Mouse (Mus musculus) left cerebral cortex, adult 18-20 months (tissue): Measurements from ENCODE around the gene Gtpbp2. TPM values are rescaled to one million over a fixed set of nuclear protein-coding genes. Genes with fewer than 3 reads are reported as not detected.
A peak's percentile ranks its signal among the peaks of the same experiment; 100 is the strongest.

ENCODE experiments used
- DNase-seq, 2 experiments: peaks; one replicate each; pipeline ENCODE4 v3.0.0; 2021 to 2022; ENCODE audit warnings: low spot score in 2 of 2, mixed read lengths in 1 of 2
- total RNA-seq, 2 experiments: library from RNA; stranded (reverse); gene quantifications; 2 replicates each; pipeline ENCODE4 v1.2.3; 2021

The Gtpbp2 gene
- total RNA-seq, 2 experiments from 2014 or later = 102 to 116 TPM

DNA sequence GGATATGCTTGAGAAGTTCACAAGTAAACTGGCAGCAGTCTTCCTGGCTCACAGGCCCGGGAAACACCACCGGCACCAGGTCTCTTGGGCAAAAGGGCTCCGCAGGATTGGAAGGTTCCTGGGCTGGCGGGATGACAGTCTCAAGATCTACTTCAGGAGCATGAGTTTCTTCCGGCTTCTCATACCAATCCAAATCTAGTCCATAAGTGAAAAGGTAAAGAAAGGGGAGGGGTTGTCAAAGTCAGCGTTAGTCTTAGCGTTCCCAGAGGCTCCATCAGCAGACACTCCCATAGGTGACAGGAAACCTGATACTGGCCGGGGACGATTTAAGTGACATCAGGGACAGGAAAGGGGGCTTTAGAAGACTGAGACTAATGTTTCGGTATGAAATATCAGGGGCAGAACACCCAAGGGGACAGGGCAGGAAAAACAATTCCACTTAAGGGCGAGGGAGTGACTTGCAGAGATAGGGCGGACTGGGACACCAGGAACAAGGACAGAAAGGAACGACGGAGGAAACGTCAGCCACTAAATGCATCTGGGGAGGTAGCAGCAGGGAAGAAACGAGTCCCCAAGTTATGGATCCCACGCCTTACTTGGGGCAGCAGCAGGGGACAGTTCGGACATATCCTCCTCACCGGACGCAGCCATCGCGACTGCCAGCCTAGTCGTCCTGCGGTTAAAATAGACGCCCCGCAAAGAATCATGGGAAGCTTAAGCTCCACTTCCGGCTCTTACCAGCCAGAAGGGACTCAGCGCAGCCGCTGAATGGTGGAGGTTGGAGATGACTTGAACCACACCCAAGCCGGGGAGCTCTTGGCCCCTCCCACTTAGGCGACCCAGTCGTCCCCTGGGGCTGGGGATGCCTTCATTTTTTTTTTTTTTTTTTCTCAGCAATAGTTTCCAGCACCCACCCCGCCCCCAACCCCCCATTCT lies 7.7 kb upstream of the Gtpbp2 start, which contains the start of gene Mad2l1bp:
TSS of gene Mad2l1bp (minus strand) at position 707 of the 936 bp plus-strand sequence.
- DNase-seq = peak; percentile 88 to 89

GRCm38 (mm10) chr17:46154336-46154735 lies 6.5 kb upstream of the Gtpbp2 start:
- no peak for DNase-seq

DNA sequence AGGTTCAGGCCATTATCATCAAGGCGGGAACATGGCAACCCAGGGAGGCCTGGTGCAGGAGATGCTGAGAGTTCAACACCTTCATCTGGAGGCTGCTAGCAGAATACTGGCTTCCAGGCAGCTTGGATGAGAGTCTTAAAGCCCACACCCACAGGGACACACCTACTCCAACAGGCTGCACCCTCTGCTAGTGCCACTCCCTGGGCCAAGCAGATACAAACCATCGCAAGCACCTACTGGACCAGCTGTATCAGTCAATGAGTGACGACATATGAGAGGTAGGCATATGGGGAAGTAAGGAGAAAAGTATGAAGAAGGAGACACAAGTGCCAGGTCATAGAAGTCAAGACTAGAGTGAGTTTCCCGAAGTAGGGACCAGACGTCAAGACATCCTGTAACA lies 4.2 kb upstream of the Gtpbp2 start:
- DNase-seq = no peak

DNA sequence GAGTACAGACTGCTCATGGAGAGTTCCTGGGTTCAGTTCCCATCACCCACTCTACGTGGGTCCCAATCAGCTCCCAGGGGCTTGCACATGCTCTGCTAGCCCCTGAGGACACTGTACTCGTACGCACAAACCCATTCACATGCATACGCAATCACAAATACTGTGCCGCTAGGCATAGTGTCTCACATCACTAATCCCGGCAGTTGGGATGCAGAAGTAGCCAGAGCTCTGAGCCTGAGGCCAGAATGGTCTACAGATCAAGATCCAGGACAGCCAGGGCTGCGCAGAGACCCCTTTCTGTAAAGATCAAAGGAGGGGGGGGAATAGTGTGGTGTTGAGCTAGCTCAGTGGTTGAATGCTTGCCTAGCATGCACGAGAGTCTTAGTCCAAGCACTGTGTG lies 3.7 kb upstream of the Gtpbp2 start:
- no peak for DNase-seq

DNA sequence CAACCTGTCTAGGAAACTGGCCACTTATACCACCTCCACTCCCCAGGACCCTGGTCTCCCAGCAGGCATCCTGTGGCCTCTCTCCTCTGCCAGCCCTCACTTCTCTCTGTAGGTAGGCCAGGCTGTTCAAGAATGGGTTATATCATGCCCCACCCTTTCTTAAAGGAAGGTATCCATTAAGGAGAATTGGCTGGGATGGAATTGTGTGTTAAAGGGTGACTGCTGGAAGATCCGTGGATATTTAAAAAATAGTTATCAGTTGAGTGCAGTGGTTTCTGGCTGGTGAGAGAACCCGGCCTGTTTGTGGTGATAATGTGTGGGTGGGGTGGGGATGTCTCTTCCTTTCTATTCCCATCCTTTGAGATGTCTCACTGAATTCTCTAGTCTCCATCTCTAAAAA lies 1.6 kb upstream of the Gtpbp2 start:
- DNase-seq = no peak

- DNase-seq = peak; percentile 79 to 83
Observed at GRCm38 (mm10) chr17:46160090-46160662, 656 bp upstream of the Gtpbp2 start.

- peak in 1 of 2 experiments; percentile 14 for DNase-seq
Observed at GRCm38 (mm10) chr17:46161179-46161578, 347 bp downstream of the Gtpbp2 start.

GRCm38 (mm10) chr17:46161710-46162109 lies 878 bp downstream of the Gtpbp2 start:
- DNase-seq = no peak

- DNase-seq = no peak
Observed at GRCm38 (mm10) chr17:46162551-46162950, 1.7 kb downstream of the Gtpbp2 start.

DNA sequence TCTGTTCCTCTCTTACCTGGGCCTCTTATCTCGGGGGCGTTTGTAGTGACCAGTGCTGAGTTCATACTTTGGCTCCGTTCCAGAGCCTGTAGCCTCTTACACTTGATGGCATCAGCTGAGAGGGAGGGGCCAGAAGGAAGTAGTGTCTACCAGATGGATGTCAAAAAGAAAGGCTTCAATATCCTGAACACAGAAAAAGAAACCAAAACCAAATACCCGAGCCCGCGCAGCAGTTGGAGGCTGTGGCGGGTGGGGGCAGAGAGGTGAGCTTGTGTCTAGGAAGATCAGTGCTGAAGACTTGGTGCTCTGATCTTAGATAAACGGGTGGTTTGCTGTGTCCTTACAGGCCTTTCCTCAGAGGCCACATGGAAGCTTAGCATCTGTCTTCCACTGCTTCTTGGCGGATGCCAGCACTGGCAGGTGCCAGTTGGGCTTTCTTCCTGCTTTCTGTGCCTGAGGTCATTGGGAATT lies 2.2 kb downstream of the Gtpbp2 start:
- DNase-seq = no peak

- no peak for DNase-seq
Observed at GRCm38 (mm10) chr17:46164301-46164700, 3.5 kb downstream of the Gtpbp2 start.

- DNase-seq = no peak
Observed at GRCm38 (mm10) chr17:46164791-46165190, 4.0 kb downstream of the Gtpbp2 start.

GRCm38 (mm10) chr17:46165460-46165859 lies 4.6 kb downstream of the Gtpbp2 start:
- no peak for DNase-seq

GRCm38 (mm10) chr17:46166270-46166669 lies 5.4 kb downstream of the Gtpbp2 start:
- DNase-seq = no peak

DNA sequence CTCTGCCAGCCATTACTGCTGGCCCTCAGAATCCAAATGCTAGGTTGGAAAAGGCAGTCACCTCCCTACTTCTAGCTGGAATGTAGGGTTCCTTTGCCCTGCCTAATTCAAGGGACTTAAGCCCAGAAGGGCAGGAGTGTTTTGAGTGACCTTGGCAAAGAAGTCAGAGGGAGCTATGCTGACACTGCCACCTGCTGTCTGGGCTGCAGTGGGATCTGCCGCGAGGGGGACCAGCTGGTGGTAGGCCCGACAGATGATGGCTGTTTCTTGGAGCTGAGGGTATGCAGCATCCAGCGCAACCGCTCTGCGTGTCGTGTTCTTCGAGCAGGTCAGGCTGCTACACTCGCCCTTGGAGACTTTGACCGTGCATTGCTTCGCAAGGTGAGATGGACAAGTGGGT lies 6.2 kb downstream of the Gtpbp2 start:
- DNase-seq = no peak

DNA sequence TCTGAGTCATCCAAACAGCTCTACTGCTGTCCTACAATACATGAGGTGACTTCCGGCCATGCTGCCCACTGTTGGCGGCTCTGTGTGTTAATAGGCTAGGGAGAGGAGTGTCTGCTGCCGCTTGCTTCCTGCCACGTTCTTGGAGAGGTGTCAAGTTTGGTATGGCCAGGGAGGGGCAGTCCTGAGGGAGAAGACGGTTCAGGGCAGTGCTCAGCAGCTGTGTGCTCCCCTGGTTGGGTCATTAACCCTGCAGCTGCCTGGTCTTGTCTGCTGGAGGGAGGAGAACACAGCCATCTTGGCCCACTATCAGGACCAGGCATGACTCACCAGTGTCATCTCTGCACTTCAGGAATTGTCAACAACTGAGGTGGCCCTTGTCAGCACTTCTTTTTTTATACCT lies 7.5 kb downstream of the Gtpbp2 start:
- DNase-seq = no peak

GRCm38 (mm10) chr17:46168768-46169167 lies 7.9 kb downstream of the Gtpbp2 start:
- DNase-seq = no peak

GRCm38 (mm10) chr17:46170538-46170937 lies 9.7 kb downstream of the Gtpbp2 start:
- no peak for DNase-seq

DNA sequence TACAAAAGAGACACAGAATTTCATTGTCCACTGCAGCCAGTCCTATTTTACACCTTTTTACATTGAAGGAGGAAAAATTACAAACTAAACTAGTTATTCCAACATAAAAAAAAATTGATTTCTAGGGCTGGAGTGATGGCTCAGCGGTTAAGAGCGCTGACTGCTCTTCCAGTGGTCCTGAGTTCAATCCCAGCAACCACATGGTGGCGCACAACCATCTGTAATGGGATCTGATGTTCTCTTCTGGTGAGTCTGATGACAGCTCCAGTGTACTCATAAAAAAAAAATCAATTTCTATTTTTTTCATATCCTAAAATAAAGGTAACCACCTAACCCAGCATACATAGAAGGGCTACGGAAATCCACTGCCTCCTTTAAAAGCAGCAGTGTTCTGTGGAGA lies 21.4 kb downstream of the Gtpbp2 start:
- DNase-seq = no peak

DNA sequence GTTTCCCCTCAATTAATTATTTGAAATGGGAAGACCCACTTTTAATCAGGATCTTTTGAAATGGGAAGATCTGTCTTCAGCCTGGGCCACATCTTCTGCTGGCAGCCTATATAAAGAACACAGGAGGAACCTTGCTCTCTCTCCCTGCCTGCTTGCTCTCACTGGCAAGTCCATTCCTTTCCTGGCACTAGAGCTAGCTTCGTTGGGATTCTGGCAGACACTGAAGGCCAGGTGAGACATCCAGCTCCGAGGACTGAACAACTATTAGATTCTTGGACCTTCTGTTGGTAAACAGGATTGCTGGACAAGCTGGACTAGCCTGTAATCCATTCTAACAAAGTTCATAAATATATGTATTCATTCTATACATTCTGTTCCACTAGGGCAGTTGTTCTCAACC lies 28.0 kb downstream of the Gtpbp2 start:
- DNase-seq = no peak

GRCm38 (mm10) chr17:46201151-46201550 lies 40.3 kb downstream of the Gtpbp2 start:
- no peak for DNase-seq

GRCm38 (mm10) chr17:46202421-46203071 lies 41.7 kb downstream of the Gtpbp2 start, which contains the start of the genes Polh and Xpo5:
Gene Polh (minus strand): TSS chr17:46202645.
Gene Xpo5 (plus strand): TSS chr17:46202782.
- DNase-seq = peak; percentile 83 to 94
